Mouse (Mus musculus) C2C12 (cell line): ENCODE data around the gene Hoxa3.

ENCODE experiments used
- CEBPB ChIP-seq: IDR thresholded peaks from one replicate; pipeline ENCODE4 v1.6.1; 2011; ENCODE audit warnings: low read depth, mild to moderate bottlenecking, control low read depth, moderate library complexity
- CTCF ChIP-seq: IDR thresholded peaks from one replicate; pipeline ENCODE4 v1.5.1; 2011; ENCODE audit not compliant: control insufficient read depth, insufficient read depth, insufficient read length
- MAX ChIP-seq: IDR thresholded peaks from one replicate; pipeline ENCODE4 v1.6.1; 2011; ENCODE audit warnings: mild to moderate bottlenecking, control low read depth
- MYOG ChIP-seq: IDR thresholded peaks from one replicate; pipeline ENCODE4 v1.6.1; 2011; ENCODE audit not compliant: control insufficient read depth, insufficient read length; ENCODE audit errors: extremely low read depth
- USF1 ChIP-seq: IDR thresholded peaks from one replicate; pipeline ENCODE4 v1.6.1; 2011; ENCODE audit warnings: low read depth, mild to moderate bottlenecking, control low read depth, moderate library complexity

GRCm38 (mm10) chr6:52171331-52171730, 41.8 kb downstream of the Hoxa3 start:
- no peak for TF ChIP-seq USF1
- TF ChIP-seq CTCF: no peak
- no peak for TF ChIP-seq MYOG
- TF ChIP-seq MAX: no peak
- no peak for TF ChIP-seq CEBPB
